Mouse (Mus musculus) small intestine, adult 2 months (tissue): ENCODE measurements around the gene Stpg3.

Source experiments
- CTCF ChIP-seq: fragments of 200-500 bp; IDR thresholded peaks from 2 replicates; pipeline ENCODE4 v1.5.1; 2012; ENCODE audit warnings: low read depth, mild to moderate bottlenecking, control low read depth, inconsistent platforms, low read length, moderate library complexity, mixed read lengths; ENCODE audit not compliant: insufficient replicate concordance, insufficient read length; ENCODE audit errors: extremely low read depth
- POLR2A ChIP-seq: fragments of 200-500 bp; IDR thresholded peaks from 2 replicates; pipeline ENCODE4 v1.6.1; 2012; ENCODE audit warnings: low read depth, mild to moderate bottlenecking, control low read depth, inconsistent platforms, low read length, moderate library complexity

DNA sequence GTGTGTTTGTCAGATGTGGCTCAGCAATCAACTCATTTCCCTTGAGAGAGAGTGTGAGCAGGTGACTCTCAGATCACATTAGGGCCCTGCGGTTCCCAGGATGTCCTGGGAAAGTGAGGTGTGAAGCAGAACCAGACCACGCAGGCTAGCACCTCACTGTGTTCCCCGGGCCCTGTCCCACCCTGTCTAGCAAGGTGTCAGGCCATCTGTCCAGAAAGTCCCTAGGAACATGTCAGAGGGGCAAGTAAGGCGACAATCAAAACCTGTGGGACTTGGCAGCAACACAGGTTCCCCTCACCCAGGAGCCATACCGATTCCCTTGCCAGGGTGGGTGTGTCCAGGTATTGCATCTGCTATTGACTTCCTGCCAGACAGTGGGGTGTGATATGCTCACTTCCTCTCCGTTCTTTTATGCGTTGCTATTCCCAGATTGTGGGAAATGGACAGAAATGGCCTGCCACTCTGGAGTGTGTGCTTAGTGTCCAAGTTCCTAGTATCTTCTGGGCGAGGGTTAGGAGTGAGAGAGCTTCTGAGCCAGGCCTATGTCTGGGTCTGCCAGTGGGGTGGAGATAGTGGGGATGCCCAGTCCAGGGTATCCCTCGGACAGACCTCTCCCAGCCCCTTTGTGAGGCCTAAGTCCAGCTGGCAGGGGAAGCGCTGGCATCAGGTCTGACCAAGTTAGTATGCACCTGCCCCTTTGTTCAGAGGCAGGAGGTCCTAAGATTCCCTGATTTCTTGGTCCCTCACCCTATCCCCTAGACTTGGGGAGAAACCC is 43.9 kb downstream of the Stpg3 start:
- TF ChIP-seq CTCF (no peak), POLR2A (no peak)
